In the genomic region with DNA sequence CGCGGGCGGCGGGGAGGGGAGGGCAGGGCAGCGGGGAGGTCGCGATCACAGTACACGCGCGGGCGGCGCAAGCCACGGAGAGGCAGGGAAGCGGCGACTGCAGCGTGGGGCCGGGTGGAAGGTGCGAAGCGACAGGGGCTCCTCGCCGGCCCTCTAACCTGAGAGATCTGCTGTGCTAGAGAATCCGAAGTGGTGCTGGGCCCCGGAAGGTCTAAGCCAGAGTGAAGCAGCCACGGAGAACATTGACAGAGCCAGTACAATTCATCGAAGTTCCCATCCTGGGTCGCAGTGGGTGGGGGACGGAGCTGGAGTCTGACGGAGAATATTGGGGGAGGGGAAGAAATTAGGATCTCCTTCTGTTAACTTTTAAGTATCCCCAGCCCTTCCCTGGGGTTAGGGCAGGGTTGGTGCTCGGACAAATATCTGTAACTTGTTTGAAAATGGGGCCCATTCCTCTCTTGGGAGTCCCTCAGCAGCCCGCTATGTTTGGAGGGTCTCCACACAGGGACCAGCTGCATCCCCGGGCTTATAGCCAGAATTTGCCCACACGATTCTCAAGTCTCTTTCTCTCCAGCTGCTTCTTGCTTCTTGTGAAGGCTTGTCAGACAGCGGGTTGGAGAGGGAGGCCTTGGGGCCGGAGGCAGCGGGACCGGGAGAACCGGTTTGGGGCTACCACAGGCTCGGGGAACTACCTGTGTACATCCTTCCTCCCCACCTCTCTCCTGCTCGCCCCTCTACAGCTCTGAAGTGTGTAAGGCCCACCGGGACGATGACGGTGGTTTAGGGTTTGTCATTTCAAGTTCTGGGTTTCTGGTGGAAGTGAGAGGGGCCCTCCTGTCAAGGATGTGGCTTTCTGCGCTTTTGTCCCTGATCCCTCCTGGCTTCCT, we compare ENCODE assay signal across 8 mouse cellular contexts. TPM values are rescaled to one million over a fixed set of nuclear protein-coding genes. Genes with fewer than 3 reads are reported as not detected.
DNase-seq lines count a peak whose midpoint lies in the region; ATAC-seq and TF ChIP-seq lines count a peak whose summit lies in the region.

No protein-coding gene starts in this region.

- peak overlapping the region; percentile 87 for H3K27ac ChIP-seq in cortical plate, adult 2 months (ENCODE audit: insufficient read depth, low read length)
- H3K27ac ChIP-seq in heart, embryonic 14.5 days (replicated peaks in 1 of 2; ENCODE audit: control insufficient read depth in 1 of 2, insufficient read depth in 1 of 2, low read depth in 2 of 2, low read length in 2 of 2): peak overlapping the region; percentile 87 to 97
- peak overlapping the region; percentile 91 for H3K27ac ChIP-seq in liver, embryonic 15.5 days (replicated peaks)
- H3K27ac ChIP-seq in neural tube, embryonic 15.5 days (replicated peaks): peak overlapping the region; percentile 99

- WGBS in heart, embryonic 14.5 days: under 1% methylated on average over 41 of the region's 43 CpGs
- 0% methylated on average over 43 of the region's 43 CpGs for WGBS in liver, embryonic 15.5 days (ENCODE audit: insufficient replicate concordance)
- WGBS in neural tube, embryonic 15.5 days: under 1% methylated on average over 41 of the region's 43 CpGs

- no peaks in the 10 kb centered on the region for H3K9me3 ChIP-seq in heart, embryonic 14.5 days (ENCODE audit: control insufficient read depth, low read length)
- H3K9me3 ChIP-seq in liver, embryonic 15.5 days (replicated peaks): no peaks in the 10 kb centered on the region
- H3K9me3 ChIP-seq in neural tube, embryonic 15.5 days (replicated peaks): no peaks in the 10 kb centered on the region

- peak; percentile 56 for DNase-seq in 3134 (ENCODE audit: extremely low read depth, insufficient read length, low spot score)
- DNase-seq in Muller cell, postnatal 12 days (ENCODE audit: inconsistent ontology term): peak; percentile 42
- peak; percentile 67 for DNase-seq in kidney, postnatal 14 days
- DNase-seq in thymus, postnatal 25 days: peak; percentile 64

- peak overlapping the region; percentile 77 for H3K4me3 ChIP-seq in cortical plate, adult 2 months (ENCODE audit: insufficient read depth, low read length)
- H3K4me3 ChIP-seq in heart, embryonic 14.5 days (ENCODE audit: control insufficient read depth in 1 of 2, insufficient read depth in 1 of 2, low read depth in 1 of 2, low read length in 2 of 2): peak overlapping the region; percentile 67 to 95
- peak overlapping the region; percentile 82 for H3K4me3 ChIP-seq in liver, embryonic 15.5 days (replicated peaks)
- peak overlapping the region; percentile 80 for H3K4me3 ChIP-seq in neural tube, embryonic 15.5 days (replicated peaks)

- peak overlapping the region; percentile 77 for H3K4me2 ChIP-seq in heart, embryonic 14.5 days (ENCODE audit: low read length)
- H3K4me2 ChIP-seq in liver, embryonic 15.5 days: peak overlapping the region; percentile 97
- peak overlapping the region; percentile 86 for H3K4me2 ChIP-seq in neural tube, embryonic 15.5 days

- peaks cover 10% of the 10 kb centered on the region for H3K4me1 ChIP-seq in cortical plate, adult 2 months (ENCODE audit: control insufficient read depth, insufficient read depth, low read length)
- H3K4me1 ChIP-seq in heart, embryonic 14.5 days (ENCODE audit: control insufficient read depth in 2 of 2, insufficient read depth in 2 of 2, low read length in 2 of 2): peaks cover 20 to 44% of the 10 kb centered on the region in 2 experiments
- H3K4me1 ChIP-seq in liver, embryonic 15.5 days (replicated peaks): peaks cover 62% of the 10 kb centered on the region
- H3K4me1 ChIP-seq in neural tube, embryonic 15.5 days: peaks cover 64% of the 10 kb centered on the region

- ATAC-seq in heart, embryonic 14.5 days (ENCODE audit: insufficient number of reproducible peaks, insufficient read depth, low FRiP score, low read depth): 0 out of 2 replicates have a peak, but pooled peaks have one; percentile 1
- ATAC-seq in liver, embryonic 15.5 days (ENCODE audit: insufficient read depth): peak; percentile 13
- ATAC-seq in neural tube, embryonic 15.5 days (ENCODE audit: low FRiP score): peak; percentile 18; the same call in 1 of the 2 replicates

- H3K36me3 ChIP-seq in heart, embryonic 14.5 days (ENCODE audit: control insufficient read depth, insufficient read depth, low read length): peaks cover 33% of the 10 kb centered on the region
- peaks cover 35% of the 10 kb centered on the region for H3K36me3 ChIP-seq in liver, embryonic 15.5 days (replicated peaks)
- H3K36me3 ChIP-seq in neural tube, embryonic 15.5 days: peaks cover 38% of the 10 kb centered on the region

- TF ChIP-seq POLR2A in cortical plate, adult 2 months (IDR thresholded peaks at IDR 0.05; ENCODE audit: extremely low read depth, insufficient read depth, low read length): no peak

- peak overlapping the region; percentile 97 for H3K9ac ChIP-seq in heart, embryonic 14.5 days (ENCODE audit: low read length)
- peak overlapping the region; percentile 96 for H3K9ac ChIP-seq in liver, embryonic 15.5 days
- peak overlapping the region; percentile 83 for H3K9ac ChIP-seq in neural tube, embryonic 15.5 days (replicated peaks)

- TF ChIP-seq CTCF in cortical plate, adult 2 months (IDR thresholded peaks at IDR 0.05; ENCODE audit: extremely low read depth, insufficient read depth, low read length): no peak

- H3K27me3 ChIP-seq in heart, embryonic 14.5 days (ENCODE audit: control insufficient read depth, insufficient read depth, low read length): no peaks in the 10 kb centered on the region
- no peaks in the 10 kb centered on the region for H3K27me3 ChIP-seq in liver, embryonic 15.5 days
- H3K27me3 ChIP-seq in neural tube, embryonic 15.5 days (replicated peaks): no peaks in the 10 kb centered on the region

RNA-seq across cellular contexts. Expression of a gene that starts 0.6 kb away (rescaled TPM):
- 65.4 and 66.6 TPM in 2 replicates for polyA plus RNA-seq in cortical plate, adult 2 months (2012; rRNA removed)
- 61.7 and 63.3 TPM in 2 replicates for polyA plus RNA-seq in heart, embryonic 14.5 days (2014; fragmentation: Nextera tagmentation; extraction: Ambion mirVana)
- 36.7 and 42.6 TPM in 2 replicates for polyA plus RNA-seq in liver, embryonic 15.5 days (2015; fragmentation: Nextera tagmentation; extraction: Ambion mirVana)
- 46.2 and 55.5 TPM in 2 replicates for polyA plus RNA-seq in neural tube, embryonic 15.5 days (2015; fragmentation: Nextera tagmentation; extraction: Ambion mirVana)

RNA-seq across cellular contexts. Expression of a gene that starts 2.8 kb away (rescaled TPM):
- polyA plus RNA-seq in cortical plate, adult 2 months (2012; rRNA removed): 428 and 469 TPM in 2 replicates
- polyA plus RNA-seq in heart, embryonic 14.5 days (2014; fragmentation: Nextera tagmentation; extraction: Ambion mirVana): 12.6 and 14.2 TPM in 2 replicates
- 2.2 and 2.7 TPM in 2 replicates for polyA plus RNA-seq in liver, embryonic 15.5 days (2015; fragmentation: Nextera tagmentation; extraction: Ambion mirVana)
- 250 and 346 TPM in 2 replicates for polyA plus RNA-seq in neural tube, embryonic 15.5 days (2015; fragmentation: Nextera tagmentation; extraction: Ambion mirVana)

RNA-seq across cellular contexts. Expression of a gene that starts 11.4 kb away (rescaled TPM):
- 12.1 and 12.8 TPM in 2 replicates for polyA plus RNA-seq in cortical plate, adult 2 months (2012; rRNA removed)
- 6.6 and 7.9 TPM in 2 replicates for polyA plus RNA-seq in heart, embryonic 14.5 days (2014; fragmentation: Nextera tagmentation; extraction: Ambion mirVana)
- polyA plus RNA-seq in liver, embryonic 15.5 days (2015; fragmentation: Nextera tagmentation; extraction: Ambion mirVana): 6.2 and 7.1 TPM in 2 replicates
- 2.8 and 3.9 TPM in 2 replicates for polyA plus RNA-seq in neural tube, embryonic 15.5 days (2015; fragmentation: Nextera tagmentation; extraction: Ambion mirVana)

RNA-seq across cellular contexts. Expression of a gene that starts 12.3 kb away (rescaled TPM):
- polyA plus RNA-seq in cortical plate, adult 2 months (2012; rRNA removed): 0.23 and 0.25 TPM in 2 replicates
- 0.23 and 0.46 TPM in 2 replicates for polyA plus RNA-seq in heart, embryonic 14.5 days (2014; fragmentation: Nextera tagmentation; extraction: Ambion mirVana)
- 0.07 and 0.12 TPM in 2 replicates for polyA plus RNA-seq in liver, embryonic 15.5 days (2015; fragmentation: Nextera tagmentation; extraction: Ambion mirVana)
- 0.13 and 0.18 TPM in 2 replicates for polyA plus RNA-seq in neural tube, embryonic 15.5 days (2015; fragmentation: Nextera tagmentation; extraction: Ambion mirVana)

RNA-seq across cellular contexts. Expression of a gene that starts 21.9 kb away (rescaled TPM):
- polyA plus RNA-seq in cortical plate, adult 2 months (2012; rRNA removed): 0.17 and 0.61 TPM in 2 replicates
- polyA plus RNA-seq in heart, embryonic 14.5 days (2014; fragmentation: Nextera tagmentation; extraction: Ambion mirVana): not detected in 2 replicates
- polyA plus RNA-seq in liver, embryonic 15.5 days (2015; fragmentation: Nextera tagmentation; extraction: Ambion mirVana): not detected in 2 replicates
- polyA plus RNA-seq in neural tube, embryonic 15.5 days (2015; fragmentation: Nextera tagmentation; extraction: Ambion mirVana): 0.29 TPM in 1 of 2 replicates, not detected in the other

Comparison
In these comparisons a context has a peak if more than half of its experiments do, and no peak if none do; other contexts are left out.
1. Peak in every context shown above with its lines: DNase-seq, ATAC-seq, H3K4me3 ChIP-seq and H3K27ac ChIP-seq.
2. RNA of a gene that starts 2.8 kb away (polyA plus RNA-seq): 428 to 469 TPM in cortical plate, adult 2 months and 250 to 346 TPM in neural tube, embryonic 15.5 days; 12.6 to 14.2 TPM in heart, embryonic 14.5 days and 2.2 to 2.7 TPM in liver, embryonic 15.5 days; every median in the first group is over 10 times any median in the second.